Mouse (Mus musculus): ENCODE measurements around the gene B830017H08Rik. TPM values are rescaled to one million over a fixed set of nuclear protein-coding genes. Genes with fewer than 3 reads are reported as not detected.

Gene B830017H08Rik
- total RNA-seq (2014; rRNA removed) = 6.1 and 9.1 TPM in 2 replicates
- polyA plus RNA-seq (2015; fragmentation: Nextera tagmentation; extraction: Ambion mirVana) = 6.3 and 6.4 TPM in 2 replicates

DNA sequence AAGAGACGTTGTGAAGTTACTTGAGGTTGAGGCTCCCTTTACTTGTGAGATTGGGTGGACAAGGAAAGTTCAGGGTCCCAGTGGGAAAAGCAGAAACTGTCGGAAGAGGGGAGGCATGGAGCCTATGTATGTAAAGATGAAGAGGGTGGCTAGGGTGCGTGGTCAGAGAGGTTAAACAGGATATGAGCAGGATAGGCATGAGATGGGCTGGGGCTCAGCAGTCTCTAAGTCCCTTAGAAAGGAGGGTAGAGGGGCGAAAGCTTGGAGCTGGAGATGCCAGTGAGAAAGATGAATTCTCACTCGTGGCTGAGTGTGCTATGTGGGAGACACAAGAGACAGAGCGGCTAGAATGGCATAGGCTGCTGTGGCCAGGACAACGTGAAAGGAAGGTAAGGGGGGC lies at the start of gene B830017H08Rik:
TSS of gene B830017H08Rik (plus strand) at position 301 of the 400 bp plus-strand sequence.
- Histone ChIP-seq H3K27me3 (ENCODE audit: insufficient read depth, low read length) (peaks cover 14% of the 10 kb centered on the region; the same call in 1 of the 2 replicates), H3K4me1 (ENCODE audit: insufficient read depth, low read length) (peaks cover 9% of the 10 kb centered on the region), H3K36me3 (ENCODE audit: insufficient read depth, low read length) (no peaks in the 10 kb centered on the region), H3K4me2 (ENCODE audit: low read depth, low read length) (peak within 1 kb of the TSS; percentile 85), H3K9me3 (ENCODE audit: low read length) (no peaks in the 10 kb centered on the region), H3K4me3 (ENCODE audit: low read length) (peak within 1 kb of the TSS; percentile 53), H3K27ac (peak within 1 kb of the TSS; percentile 92), H3K9ac (replicated peaks; ENCODE audit: low read length) (peak within 1 kb of the TSS; percentile 76)
- no peak for DNase-seq (ENCODE audit: low spot score)
- WGBS = 15% methylated on average over 7 of the region's 7 CpGs
- no peak for TF ChIP-seq CTCF (IDR thresholded peaks at IDR 0.05; ENCODE audit: low read depth)
- no peak for ATAC-seq

GRCm38 (mm10) chr16:17785337-17785736 lies 47.6 kb upstream of the B830017H08Rik start:
- 68% methylated on average over 3 of the region's 3 CpGs for WGBS
- Histone ChIP-seq H3K4me3 (ENCODE audit: low read length) (no peak overlapping the region), H3K27me3 (ENCODE audit: insufficient read depth, low read length) (no peaks in the 10 kb centered on the region), H3K36me3 (ENCODE audit: insufficient read depth, low read length) (peaks cover 47% of the 10 kb centered on the region), H3K27ac (no peak overlapping the region), H3K4me2 (ENCODE audit: low read depth, low read length) (no peak overlapping the region), H3K9ac (replicated peaks; ENCODE audit: low read length) (no peak overlapping the region), H3K4me1 (ENCODE audit: insufficient read depth, low read length) (no peaks in the 10 kb centered on the region), H3K9me3 (ENCODE audit: low read length) (no peaks in the 10 kb centered on the region)
- TF ChIP-seq CTCF (IDR thresholded peaks at IDR 0.05; ENCODE audit: low read depth) = peak; percentile 63
- peak; percentile 39 for DNase-seq (ENCODE audit: low spot score)
- ATAC-seq = peak; percentile 41; the same call in 1 of the 2 replicates

DNA sequence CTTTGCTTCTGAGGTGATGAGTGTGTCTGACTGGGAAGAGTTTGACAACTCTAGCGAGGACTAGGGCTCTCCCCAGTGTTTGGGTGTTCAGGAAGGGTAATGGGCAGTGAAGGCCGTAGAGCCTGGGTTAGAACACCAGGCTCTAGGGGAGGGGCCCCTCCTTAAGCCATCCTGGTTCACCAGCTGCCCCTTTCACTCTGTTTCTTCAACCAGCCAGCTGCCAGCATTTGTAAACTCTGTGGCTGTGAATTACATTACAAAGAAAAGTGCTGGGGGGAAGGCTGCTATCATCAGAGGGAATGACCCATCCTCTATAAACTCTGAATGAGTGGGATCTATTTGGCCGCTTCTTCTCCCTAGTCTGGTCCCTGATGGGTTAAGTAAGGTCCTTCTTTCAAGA lies 40.2 kb upstream of the B830017H08Rik start:
- Histone ChIP-seq H3K9ac (replicated peaks; ENCODE audit: low read length) (no peak overlapping the region), H3K36me3 (ENCODE audit: insufficient read depth, low read length) (peaks cover 34% of the 10 kb centered on the region), H3K4me3 (ENCODE audit: low read length) (no peak overlapping the region), H3K9me3 (ENCODE audit: low read length) (no peaks in the 10 kb centered on the region), H3K4me2 (ENCODE audit: low read depth, low read length) (no peak overlapping the region), H3K27me3 (ENCODE audit: insufficient read depth, low read length) (peaks cover 17% of the 10 kb centered on the region), H3K27ac (no peak overlapping the region), H3K4me1 (ENCODE audit: insufficient read depth, low read length) (no peaks in the 10 kb centered on the region; the same call in 1 of the 2 replicates)
- DNase-seq (ENCODE audit: low spot score) (no peak), ATAC-seq (no peak)
- no peak for TF ChIP-seq CTCF (IDR thresholded peaks at IDR 0.05; ENCODE audit: low read depth)
- WGBS = 73% methylated on average over 3 of the region's 3 CpGs

- Histone ChIP-seq H3K27me3 (ENCODE audit: insufficient read depth, low read length) (peaks cover 23% of the 10 kb centered on the region), H3K4me3 (ENCODE audit: low read length) (no peak overlapping the region), H3K4me1 (ENCODE audit: insufficient read depth, low read length) (peaks cover 8% of the 10 kb centered on the region), H3K36me3 (ENCODE audit: insufficient read depth, low read length) (peaks cover 25% of the 10 kb centered on the region), H3K9ac (replicated peaks; ENCODE audit: low read length) (no peak overlapping the region), H3K9me3 (ENCODE audit: low read length) (no peaks in the 10 kb centered on the region), H3K27ac (no peak overlapping the region), H3K4me2 (ENCODE audit: low read depth, low read length) (no peak overlapping the region)
- ATAC-seq (no peak), DNase-seq (ENCODE audit: low spot score) (no peak)
- 77% methylated on average over 4 of the region's 4 CpGs for WGBS
- no peak for TF ChIP-seq CTCF (IDR thresholded peaks at IDR 0.05; ENCODE audit: low read depth)
Measured at GRCm38 (mm10) chr16:17794047-17794446, 38.9 kb upstream of the B830017H08Rik start.

DNA sequence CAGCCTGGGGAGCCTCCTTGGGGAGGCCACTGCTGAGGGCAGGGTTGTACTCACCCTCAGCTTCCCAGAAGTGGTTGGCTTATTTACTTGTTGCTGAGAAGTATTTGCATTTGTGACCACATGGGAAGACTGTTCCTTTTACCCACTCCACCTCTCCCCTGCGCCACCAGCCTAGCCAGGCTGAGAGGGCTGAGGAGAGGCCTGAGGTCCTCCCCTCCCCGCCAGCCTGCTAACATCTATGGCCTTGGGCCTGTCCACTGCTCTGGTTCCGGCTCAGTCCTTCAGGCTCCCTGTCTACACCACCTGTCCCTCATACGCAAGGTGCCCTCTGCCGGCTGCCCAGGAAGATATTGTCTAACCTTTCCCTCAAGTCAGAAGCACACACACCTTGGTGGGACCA lies 37.3 kb upstream of the B830017H08Rik start:
- DNase-seq (ENCODE audit: low spot score) (no peak), ATAC-seq (no peak)
- TF ChIP-seq CTCF (IDR thresholded peaks at IDR 0.05; ENCODE audit: low read depth) = no peak
- WGBS = 73% methylated on average over 5 of the region's 5 CpGs
- H3K9me3 ChIP-seq (ENCODE audit: low read length) = no peaks in the 10 kb centered on the region
- H3K9ac ChIP-seq (replicated peaks; ENCODE audit: low read length) = no peak overlapping the region
- H3K4me1 ChIP-seq (ENCODE audit: insufficient read depth, low read length) = peaks cover 8% of the 10 kb centered on the region
- H3K27ac ChIP-seq = no peak overlapping the region
- H3K4me3 ChIP-seq (ENCODE audit: low read length) = no peak overlapping the region
- H3K36me3 ChIP-seq (ENCODE audit: insufficient read depth, low read length) = peaks cover 12% of the 10 kb centered on the region; the same call in 1 of the 2 replicates
- H3K27me3 ChIP-seq (ENCODE audit: insufficient read depth, low read length) = peaks cover 34% of the 10 kb centered on the region
- no peak overlapping the region for H3K4me2 ChIP-seq (ENCODE audit: low read depth, low read length)

DNA sequence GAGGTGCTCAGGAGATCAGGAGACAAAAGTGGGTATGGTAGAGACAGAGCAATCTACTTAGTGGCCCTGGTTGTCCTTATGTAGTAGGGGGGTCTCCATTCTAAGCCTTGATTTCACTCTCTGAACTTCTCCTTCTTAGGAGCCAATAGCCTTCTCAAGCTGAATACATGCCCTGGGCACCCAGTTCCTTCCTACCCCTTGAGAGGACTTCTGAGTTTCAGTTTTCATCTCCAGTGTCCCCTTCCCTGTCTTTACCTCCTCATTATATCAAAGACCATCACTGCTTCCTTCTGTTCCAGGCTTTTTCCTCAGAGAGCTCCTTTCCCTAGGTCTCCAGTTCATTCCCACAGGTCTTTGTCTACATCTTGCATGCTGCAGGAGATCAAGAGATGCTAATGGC lies 36.4 kb upstream of the B830017H08Rik start:
- peak overlapping the region; percentile 55 for H3K4me3 ChIP-seq (ENCODE audit: low read length)
- DNase-seq (ENCODE audit: low spot score) (no peak), ATAC-seq (no peak)
- peak overlapping the region; percentile 88 for H3K4me2 ChIP-seq (ENCODE audit: low read depth, low read length)
- TF ChIP-seq CTCF (IDR thresholded peaks at IDR 0.05; ENCODE audit: low read depth) = no peak
- H3K9me3 ChIP-seq (ENCODE audit: low read length) = no peaks in the 10 kb centered on the region
- peaks cover 43% of the 10 kb centered on the region for H3K27me3 ChIP-seq (ENCODE audit: insufficient read depth, low read length)
- no peak overlapping the region for H3K9ac ChIP-seq (replicated peaks; ENCODE audit: low read length)
- no peak overlapping the region for H3K27ac ChIP-seq
- H3K36me3 ChIP-seq (ENCODE audit: insufficient read depth, low read length) = peaks cover 10% of the 10 kb centered on the region; the same call in 1 of the 2 replicates
- peaks cover 8% of the 10 kb centered on the region for H3K4me1 ChIP-seq (ENCODE audit: insufficient read depth, low read length)

All from hindbrain, postnatal 0 days (tissue).